Mouse (Mus musculus) adrenal gland, postnatal 36 days (tissue): ENCODE data around the gene Plbd2. TPM values are rescaled to one million over a fixed set of nuclear protein-coding genes. Genes with fewer than 3 reads are reported as not detected.

Experiments used
- DNase-seq, 2 experiments: peaks; one replicate each; pipeline ENCODE4 v3.0.0; 2021; ENCODE audit warnings: mixed read lengths in 1 of 2
- total RNA-seq, 2 experiments: library from RNA; stranded (reverse); gene quantifications; 2 replicates each; pipeline ENCODE4 v1.2.3; 2021

The Plbd2 gene
- total RNA-seq, 2 experiments from 2014 or later, result 86.9 to 87.9 TPM

DNA sequence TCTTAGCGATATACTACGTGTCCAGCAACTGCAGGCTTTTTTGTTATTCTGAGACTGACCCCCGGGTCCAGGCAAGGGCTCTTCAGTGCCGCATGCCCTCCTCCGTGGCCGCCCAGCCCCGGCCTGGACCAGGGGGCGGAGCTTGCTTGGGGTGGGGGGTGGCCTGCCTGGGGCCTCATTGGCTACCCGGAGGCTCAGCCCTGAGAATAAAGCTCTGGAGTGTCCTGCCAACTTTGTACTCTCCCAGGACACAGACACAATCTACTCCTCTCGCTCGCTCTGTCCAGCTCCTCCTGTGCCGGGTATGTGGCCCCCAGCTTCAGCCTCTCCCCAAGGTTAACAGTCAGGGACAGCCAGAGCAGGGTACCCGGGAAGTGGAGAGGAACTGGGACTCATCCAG, 27.1 kb downstream of the Plbd2 start, which contains the start of gene Sds:
Gene Sds (plus strand): TSS at position 231 of the 400 bp plus-strand sequence.
- DNase-seq, result peak in 1 of 2 experiments; percentile 33

DNA sequence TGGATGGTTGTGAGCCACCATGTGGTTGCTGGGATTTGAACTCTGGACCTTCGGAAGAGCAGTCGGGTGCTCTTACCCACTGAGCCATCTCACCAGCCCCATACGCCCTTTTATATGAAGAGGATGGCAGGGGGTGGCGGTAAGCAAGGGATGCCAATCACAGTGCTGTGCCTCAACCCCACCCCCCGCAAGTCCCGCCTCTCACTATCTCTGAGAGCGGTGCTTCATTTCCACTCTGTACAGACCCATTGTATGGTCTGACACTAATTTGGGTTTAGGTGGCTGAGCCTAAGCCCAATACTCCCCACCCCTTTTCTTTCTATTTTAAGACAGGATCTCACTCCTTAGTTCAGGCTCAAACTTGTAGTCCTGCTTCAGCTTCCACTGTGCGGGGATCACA, 27.6 kb downstream of the Plbd2 start:
- DNase-seq, result no peak

DNA sequence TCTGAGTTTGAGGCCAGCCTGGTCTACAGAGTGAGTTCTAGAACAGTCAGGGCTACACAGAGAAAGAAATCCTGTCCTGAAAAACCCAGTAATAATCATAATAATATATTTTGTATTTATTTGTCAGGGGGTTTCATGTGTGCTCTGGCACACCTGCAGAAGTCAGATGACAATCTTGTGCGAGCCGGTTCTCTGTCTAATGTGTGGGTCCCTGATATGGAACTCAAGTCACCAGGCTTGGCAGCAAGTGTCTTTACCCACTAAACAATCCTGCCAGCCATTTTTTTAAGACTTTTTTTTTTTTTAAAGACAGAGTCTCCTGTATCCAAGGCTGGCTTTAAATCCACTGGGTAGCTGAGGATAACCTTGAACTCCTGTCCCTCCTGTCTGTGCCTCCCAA, 30.1 kb downstream of the Plbd2 start:
- no peak for DNase-seq

DNA sequence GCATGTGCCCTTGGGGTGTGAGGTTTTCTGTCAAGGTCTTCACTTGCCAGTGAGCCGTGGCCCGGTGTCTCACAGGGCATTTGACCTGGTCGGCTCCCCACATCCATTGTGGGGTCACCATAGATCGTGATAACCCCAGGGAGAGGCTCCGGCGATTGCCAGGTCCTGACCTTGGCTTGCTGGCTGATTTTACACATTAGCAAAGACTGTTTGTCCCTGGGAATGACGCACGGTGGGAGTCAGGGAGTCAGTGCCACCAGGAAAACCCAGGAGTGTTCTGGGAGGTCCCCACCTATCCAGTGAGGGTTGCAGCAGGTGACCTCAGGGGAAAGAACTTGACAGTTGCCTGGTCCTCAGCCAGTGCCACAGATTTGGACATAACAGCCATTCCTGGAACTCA, 30.7 kb downstream of the Plbd2 start, which contains the start of gene Sdsl:
Gene Sdsl (minus strand): TSS at position 41 of the 400 bp plus-strand sequence.
- peak; percentile 32 to 33 for DNase-seq

DNA sequence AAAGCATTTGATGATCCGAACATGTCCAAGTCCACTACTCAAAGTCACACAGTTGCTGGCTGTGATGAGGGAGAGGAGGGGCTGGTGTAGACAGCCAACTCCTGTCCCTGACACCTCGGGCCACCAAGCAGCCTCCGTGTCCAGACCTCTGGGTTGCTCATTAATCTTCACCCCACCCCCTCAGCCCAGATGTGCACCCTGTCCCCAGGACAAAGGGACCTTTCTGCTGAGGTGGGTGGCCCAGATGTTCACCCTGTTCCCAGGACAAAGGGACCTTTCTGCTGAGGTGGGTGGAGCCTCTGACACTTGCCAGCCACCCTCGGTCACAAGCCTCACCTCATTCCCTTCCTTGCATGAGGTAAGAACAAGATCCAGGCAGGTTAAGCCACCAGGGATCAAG, 31.9 kb downstream of the Plbd2 start:
- DNase-seq, result no peak

DNA sequence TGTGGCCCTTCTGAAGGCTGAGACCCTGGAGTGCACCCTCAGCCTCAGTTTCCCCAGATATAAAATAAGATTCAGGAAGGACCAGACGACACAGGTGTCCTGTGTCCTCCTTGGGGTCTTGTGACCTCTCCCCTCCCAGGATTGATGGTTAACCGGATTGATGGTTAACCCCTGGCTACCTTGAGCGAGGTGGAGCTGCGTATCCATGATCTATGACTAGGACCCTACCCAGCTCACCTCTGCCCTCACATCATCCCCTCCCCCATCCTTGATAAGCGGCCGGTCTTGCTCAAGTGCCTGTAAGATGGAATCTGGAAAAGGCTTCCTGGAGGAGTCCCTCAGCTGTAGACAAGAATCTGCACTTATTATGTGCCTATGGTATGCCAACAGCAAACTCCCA, 34.6 kb downstream of the Plbd2 start:
- DNase-seq, result no peak

DNA sequence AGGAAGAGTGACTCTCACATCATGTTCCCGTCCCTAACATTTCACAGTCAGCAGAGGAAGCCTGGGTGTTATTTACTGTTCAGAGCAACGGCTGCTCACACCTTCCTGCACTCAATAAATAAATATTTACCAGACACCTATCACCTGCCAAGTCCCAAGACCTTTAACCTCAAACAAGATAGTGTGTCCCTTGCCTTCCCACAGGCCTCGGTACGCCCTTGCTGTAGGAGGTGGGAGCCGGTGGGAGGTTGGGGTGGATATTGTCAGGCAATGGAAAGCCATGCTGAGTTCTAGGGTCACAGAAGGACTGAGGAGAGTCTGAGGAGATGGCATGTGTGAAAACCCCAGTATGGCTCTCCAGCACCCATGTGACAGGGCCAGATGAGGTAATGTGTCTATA, 35.1 kb downstream of the Plbd2 start:
- DNase-seq, result no peak

DNA sequence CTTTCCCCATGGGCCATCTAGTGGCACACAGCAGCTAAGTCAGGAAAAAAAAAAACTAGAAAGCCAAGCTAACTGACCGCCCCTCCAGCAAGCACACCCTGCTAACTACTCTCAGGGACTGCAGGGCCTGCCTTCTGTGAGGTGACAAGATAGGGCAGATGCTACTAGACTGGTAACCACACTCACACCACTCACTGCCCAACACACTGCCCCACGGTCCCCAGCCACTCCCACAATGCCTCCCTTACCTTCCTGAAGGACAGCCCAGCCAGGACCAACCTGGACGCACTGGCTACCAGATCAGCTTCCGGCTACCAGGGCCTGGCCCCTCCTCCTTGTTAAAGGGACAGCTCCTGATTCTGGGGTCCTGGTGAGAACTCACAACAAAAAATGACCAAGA, 36.4 kb downstream of the Plbd2 start:
- DNase-seq, result peak; percentile 68 to 79

DNA sequence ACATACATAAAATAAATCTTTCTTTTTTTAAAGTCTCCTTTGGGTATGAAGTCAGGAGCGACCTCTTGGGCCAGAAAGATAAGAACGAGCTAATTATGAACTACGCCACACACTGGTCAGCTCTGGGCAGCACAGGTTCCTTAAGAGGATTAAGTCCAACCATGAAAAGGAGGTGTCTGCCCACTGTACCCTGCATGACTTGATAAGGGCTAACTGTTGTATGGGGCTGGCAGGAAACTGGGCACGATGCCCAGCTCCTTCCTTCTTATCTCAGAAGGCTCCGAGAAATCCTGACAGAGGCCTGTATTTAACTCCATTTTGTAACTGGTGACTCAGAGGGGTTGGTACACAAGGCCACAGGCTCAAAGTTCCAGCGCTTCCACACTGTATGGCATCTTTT, 37.6 kb downstream of the Plbd2 start:
- peak; percentile 89 to 90 for DNase-seq

DNA sequence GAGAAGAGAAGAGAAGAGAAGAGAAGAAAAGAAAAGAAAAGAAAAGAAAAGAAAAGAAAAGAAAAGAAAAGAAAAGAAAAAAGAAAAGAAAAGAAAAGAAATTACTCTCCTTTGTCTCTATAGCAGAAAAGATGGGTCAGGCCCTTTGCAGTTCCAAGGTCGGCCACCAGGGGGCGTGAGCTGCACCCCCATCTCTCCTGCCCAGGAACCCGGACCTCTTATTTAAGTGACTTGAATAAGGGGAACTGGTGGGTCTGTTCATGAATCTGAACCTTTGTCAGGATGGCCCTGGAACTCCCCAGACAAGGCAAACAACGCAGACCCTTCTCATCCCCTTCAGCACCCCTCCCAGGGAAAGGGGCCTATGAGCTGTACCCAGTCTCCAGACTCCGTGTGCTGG, 38.4 kb downstream of the Plbd2 start:
- peak in 1 of 2 experiments; percentile 64 for DNase-seq

DNA sequence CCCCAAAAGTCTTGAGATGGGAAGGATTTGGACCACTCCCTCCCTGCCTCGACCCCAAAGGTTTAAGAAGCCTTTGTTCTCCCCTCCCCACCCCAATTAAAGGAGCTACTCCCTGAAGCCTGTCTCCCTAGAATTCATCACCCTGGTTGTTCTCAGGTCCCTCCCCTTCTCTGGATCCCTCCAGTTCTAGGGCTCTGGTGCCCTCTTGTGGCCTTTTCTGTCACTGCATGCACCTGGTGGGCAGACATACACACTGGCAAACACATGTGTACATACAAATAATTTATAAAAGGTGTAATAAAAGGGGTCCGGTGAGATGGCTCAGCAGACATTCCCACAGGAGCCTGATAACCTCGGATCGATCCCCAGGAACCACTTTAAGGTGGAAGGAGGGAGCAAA, 39.1 kb downstream of the Plbd2 start:
- DNase-seq, result peak in 1 of 2 experiments; percentile 40

DNA sequence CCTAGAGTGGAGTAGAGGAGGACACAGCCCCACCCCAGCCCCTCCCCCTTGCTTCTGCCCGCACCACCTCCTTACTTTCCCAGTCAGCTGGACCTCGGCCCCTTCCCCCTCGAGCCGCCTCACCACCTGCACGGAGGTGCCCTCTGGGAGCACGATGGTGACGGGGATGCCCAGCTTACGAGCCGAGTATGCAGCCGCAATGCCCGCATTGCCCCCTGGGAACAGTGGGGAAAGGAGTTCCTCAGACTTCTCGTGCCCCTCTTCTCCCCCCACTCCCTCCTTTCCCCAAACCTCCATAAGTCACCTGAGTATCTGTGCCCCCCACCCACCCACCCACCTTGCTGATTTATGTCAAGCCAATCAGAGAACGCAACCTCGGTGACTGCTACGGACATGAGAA, 41.5 kb downstream of the Plbd2 start:
- no peak for DNase-seq

DNA sequence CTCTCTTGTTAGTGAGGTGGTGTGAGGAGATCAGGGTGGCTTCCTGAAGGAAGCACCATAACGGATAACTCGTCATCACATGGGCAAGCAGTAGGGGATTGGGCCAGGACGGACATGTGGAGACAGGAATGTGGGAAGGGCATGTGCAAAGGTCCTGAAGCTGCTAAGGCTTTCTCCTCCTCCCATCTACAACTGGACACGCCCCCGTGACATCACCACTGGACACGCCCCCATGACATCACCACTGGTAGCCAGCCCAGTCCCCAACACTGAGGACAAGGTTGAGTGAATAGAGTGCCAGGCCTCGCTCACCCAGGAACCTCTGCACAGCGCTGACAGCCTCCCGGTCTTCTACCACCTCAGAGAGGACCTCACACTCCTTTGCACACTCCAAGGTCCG, 44.3 kb downstream of the Plbd2 start:
- peak; percentile 46 to 47 for DNase-seq

DNA sequence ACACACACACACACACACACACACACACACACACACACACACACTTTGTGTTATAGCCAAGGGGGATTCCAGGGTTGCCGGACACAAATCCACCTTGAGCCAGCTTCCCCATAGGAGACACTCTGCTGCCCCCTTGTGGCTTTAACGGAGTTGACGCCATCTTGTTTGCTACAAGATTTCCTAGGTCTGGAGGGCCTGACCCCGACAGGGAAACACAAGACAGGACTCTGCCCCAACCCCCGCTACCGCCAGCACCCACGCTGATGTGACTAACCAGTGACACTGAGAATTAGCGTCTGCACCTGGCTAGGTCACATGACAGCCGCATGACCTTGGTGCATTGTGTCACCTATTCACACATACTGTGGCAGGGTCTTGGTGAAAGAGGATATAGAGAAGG, 45.8 kb downstream of the Plbd2 start:
- peak; percentile 65 to 78 for DNase-seq

DNA sequence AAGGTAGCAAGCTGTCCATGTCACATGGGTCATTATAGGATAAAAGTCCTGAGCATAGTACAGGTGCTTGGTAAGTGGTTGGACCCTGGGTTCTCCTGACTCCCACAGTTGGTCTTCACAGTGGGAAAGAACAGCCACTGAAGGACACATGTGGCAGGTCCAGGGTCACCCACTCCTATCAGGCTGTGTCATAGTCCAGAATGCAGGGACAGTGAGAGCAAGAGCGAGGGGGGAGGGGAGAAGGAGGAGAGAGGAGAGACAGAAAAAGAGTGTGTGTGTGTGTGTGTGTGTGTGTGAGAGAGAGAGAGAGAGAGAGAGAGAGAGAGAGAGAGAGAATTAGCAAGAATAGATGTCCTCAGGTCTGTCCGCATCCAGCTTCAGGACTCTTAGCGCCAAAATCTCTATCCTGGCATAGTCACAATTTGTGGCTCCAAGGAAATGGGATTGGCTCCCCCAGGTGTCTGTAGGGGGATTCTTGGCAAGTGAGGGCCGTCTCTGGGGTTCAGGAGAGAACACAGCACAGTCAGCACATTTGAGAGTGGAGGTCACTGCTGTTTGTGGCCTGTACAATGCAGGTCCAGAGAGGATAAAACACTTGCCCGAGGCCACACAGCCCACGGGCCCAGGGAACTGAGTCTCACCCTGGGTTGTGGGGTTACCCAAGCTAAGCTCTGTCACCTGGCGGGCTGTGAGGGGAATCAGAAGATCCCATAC, 46.4 kb downstream of the Plbd2 start:
- peak; percentile 28 to 65 for DNase-seq

DNA sequence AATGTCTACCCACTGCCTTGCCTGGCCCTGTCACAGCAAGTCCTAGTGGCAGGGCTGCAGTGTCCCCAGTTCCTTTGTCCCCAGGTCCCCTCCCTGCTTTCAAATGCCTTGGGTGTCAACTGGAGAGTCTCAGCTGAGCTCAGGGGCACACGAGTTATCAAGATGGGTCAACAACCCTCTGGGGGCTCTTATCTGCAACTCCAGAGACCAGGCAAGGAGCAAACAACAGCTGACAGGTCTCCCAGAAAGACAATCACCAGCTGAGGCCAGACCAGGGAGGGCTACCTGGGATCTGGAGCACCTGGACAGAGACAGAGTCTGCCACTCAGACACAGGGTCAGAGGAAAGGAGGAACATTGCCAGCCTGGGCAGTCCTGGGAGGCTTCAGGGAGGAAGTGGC, 47.2 kb downstream of the Plbd2 start:
- DNase-seq, result no peak

DNA sequence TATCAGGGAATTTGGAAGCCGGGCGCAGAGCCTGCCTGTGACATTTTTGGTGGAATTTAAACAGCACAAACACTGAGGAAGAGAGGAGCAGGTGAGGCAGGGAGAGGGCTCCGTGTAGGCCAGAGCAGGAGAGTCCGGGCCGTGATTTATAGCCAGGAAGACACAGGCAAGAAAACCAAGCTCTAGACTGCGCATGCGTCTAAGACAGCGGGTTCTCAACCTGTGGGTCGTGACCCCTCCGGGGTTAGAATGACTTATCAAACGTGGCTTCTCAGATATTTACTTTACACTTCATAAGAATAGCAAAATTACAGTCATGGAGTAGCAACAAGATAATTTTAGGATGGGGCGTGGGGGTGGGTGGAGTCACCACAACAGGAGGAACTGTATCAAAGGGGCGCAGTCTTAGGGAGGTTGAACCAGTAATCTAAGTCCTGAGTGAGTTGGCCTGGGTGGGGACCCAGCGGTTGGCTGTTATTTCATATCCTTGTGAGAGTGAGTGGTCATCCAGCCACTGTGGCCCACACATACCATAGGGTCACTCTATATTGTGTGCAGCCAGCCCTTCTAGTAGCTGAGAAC, 48.6 kb downstream of the Plbd2 start:
- DNase-seq, result no peak

DNA sequence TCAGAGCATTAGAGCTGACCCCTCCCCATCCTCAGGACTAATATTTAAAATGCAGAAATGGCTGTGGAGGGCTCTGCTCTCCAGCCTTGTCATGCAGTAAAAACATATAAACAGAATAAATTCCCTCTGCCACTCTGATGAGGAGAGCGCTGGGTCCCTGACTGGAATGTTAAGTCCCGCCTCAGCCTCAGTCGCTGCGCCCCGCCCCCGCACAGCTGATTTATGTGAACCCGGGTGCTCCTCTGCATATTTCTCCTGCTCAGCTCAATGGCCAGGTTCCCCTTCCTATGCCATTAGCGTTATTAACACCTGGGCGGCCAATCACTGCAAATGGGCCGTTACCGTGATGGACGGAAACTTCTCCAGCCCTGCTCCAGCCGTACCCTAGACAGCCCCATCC, 56.1 kb downstream of the Plbd2 start:
- DNase-seq, result no peak

DNA sequence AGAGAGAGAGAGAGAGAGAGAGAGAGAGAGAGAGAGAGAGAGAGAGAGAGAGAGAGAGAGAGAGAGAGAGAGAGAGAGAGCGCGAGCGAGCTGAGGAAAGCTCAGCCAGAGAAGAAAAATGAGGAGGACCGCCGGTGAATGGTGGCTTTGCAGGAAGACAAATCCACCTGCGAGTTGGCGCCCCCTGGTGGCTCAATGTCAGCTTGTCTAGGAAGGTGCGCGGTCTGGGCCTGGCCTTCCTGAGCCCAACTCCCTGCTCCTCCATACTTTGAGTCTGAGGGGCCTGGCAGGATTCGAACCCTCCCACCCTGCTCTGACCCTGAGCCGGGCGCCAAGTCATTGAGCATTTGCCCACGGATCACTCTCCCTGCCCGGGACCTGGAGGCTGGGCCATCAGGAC, 62.7 kb downstream of the Plbd2 start:
- DNase-seq, result peak; percentile 94 to 95

DNA sequence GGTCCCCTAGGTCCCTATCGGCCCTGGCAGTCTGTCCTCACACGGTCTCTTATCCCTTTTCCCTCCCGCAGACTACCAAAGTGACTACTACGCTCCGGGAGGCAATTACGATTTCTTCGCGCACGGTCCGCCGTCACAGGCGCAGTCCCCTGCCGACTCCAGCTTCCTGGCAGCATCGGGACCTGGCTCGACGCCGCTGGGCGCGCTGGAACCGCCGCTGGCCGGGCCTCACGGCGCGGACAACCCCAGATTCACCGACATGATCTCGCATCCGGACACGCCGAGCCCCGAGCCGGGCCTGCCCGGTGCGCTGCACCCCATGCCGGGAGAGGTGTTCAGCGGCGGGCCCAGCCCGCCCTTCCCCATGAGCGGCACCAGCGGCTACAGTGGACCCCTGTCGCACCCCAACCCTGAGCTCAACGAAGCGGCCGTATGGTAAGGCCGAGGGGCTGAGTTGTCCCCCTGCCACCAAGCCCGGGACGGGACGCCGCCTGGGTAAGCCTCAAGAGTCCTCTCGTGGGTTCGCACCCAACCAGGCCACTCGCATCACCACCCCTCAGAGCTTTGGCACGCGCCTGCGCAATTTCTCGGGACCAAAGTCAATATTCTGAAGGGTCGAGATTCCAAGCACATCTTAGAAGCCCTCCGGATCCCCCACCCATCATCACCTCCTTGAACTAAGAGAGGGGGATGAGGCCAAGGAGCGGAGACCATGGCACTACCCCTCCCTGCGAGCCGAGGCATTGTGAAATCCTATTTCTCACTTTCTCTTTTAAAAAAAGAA, 63.3 kb downstream of the Plbd2 start:
- peak; percentile 35 to 46 for DNase-seq

DNA sequence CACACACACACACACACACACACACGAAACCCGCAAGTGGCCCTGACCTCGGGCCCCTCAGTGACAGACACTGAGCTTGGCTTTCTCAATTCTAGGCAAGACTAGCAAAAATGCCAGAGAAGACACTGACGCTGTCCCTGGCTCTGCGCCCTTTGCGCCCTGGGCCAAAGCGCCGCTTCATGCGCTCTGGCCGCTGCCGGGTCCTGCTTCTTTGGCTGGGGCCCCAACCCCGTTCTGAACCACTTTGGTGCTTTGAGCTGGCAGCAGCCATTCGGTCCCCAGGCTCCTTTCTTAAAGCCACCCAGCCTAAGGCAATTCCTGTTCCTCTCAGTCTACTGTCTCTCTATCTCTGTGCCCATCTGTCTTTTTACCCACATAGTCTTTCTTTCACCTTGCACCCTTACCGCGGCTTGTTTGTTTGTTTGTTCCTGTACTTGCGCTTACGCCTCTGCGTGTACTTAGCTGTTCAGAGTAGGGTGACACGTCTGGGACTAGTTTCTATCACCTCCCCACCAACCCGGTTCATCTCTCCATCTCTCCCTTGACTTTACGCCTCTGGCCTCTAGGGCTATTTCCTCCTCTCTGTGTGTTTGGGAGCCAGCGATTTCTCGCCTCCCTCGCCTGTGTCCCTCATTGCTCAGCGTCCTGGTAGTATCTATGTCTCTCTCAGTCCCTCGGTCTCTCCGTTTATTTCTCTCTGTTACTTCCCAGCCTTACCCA, 64.3 kb downstream of the Plbd2 start:
- peak in 1 of 2 experiments; percentile 45 for DNase-seq

DNA sequence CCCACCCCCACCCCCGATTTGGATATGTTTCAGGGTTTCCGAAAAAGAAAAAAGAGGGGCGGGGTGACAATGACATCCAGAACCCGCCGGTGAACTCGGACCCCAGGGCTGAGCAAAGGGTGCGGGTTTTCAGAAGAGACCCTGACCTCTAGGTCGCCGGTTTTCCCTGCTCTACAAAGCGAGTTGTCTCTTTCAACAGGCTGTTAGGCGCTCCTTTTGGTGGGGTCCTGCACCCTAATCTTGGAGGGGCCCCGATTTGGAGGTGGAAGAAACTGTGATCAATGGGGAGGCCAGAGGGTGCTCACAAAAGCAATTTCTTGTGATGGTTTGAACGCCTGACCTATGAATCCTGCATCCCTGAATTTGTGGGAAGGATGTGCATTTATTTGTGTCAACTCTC, 65.0 kb downstream of the Plbd2 start:
- no peak for DNase-seq
